Mouse (Mus musculus) C2C12 (cell line): ENCODE measurements around the gene Clip2.

ENCODE experiments used
- CTCF ChIP-seq: IDR thresholded peaks from one replicate; pipeline ENCODE4 v1.5.1; 2011; ENCODE audit not compliant: control insufficient read depth, insufficient read depth, insufficient read length
- MAX ChIP-seq: IDR thresholded peaks from one replicate; pipeline ENCODE4 v1.6.1; 2011; ENCODE audit warnings: mild to moderate bottlenecking, control low read depth
- MYOG ChIP-seq: IDR thresholded peaks from one replicate; pipeline ENCODE4 v1.6.1; 2011; ENCODE audit not compliant: control insufficient read depth, insufficient read length; ENCODE audit errors: extremely low read depth
- USF1 ChIP-seq: IDR thresholded peaks from one replicate; pipeline ENCODE4 v1.6.1; 2011; ENCODE audit warnings: low read depth, mild to moderate bottlenecking, control low read depth, moderate library complexity

DNA sequence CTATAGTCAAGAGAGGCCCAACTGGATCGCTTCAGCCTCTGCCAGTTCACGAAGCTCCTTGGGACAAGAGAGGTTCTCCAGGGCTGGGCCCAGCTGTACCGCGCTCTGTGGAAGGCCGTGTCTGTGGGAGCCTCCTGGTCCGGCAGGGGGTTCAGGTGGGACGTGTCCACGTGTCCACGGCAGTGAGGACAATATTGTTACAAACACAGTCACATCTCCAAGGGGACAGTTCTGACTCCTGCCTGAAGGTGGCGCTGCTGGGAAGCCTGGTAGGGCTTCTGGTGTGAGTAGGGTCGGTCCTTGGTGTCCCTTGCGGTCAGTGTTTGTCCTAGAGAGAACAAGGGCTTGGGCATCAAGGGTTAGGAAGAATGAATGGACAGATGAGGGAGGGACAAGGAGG is 61.8 kb downstream of the Clip2 start:
- TF ChIP-seq CTCF (no peak), MYOG (no peak), USF1 (no peak), MAX (no peak)
